Mouse (Mus musculus) C2C12 (cell line): ENCODE measurements around the gene Pnpla2. TPM values are rescaled to one million over a fixed set of nuclear protein-coding genes. Genes with fewer than 3 reads are reported as not detected.

Experiments used
- H3K27me3 ChIP-seq: one replicate; pipeline ENCODE4 v1.6.1; 2011; ENCODE audit not compliant: control insufficient read depth, insufficient read depth, insufficient read length
- H3K36me3 ChIP-seq: one replicate; pipeline ENCODE4 v1.6.1; 2011; ENCODE audit not compliant: control insufficient read depth, insufficient read depth
- H3K4me3 ChIP-seq: one replicate; pipeline ENCODE4 v1.5.1; 2011; ENCODE audit warnings: mild to moderate bottlenecking, control low read depth; ENCODE audit not compliant: poor library complexity, insufficient read depth, severe bottlenecking
- H3K79me2 ChIP-seq: one replicate; pipeline ENCODE4 v1.6.1; 2011; ENCODE audit not compliant: control insufficient read depth, insufficient read depth
- H3K79me3 ChIP-seq: one replicate; pipeline ENCODE4 v1.6.1; 2011; ENCODE audit warnings: low read depth, control low read depth
- H3ac ChIP-seq: one replicate; pipeline ENCODE3; 2011; ENCODE audit warnings: low read depth; ENCODE audit not compliant: control insufficient read depth, insufficient read length
- CEBPB ChIP-seq: IDR thresholded peaks from one replicate; pipeline ENCODE4 v1.6.1; 2011; ENCODE audit warnings: low read depth, mild to moderate bottlenecking, control low read depth, moderate library complexity
- CTCF ChIP-seq: IDR thresholded peaks from one replicate; pipeline ENCODE4 v1.5.1; 2011; ENCODE audit not compliant: control insufficient read depth, insufficient read depth, insufficient read length
- FOSL1 ChIP-seq: IDR thresholded peaks from one replicate; pipeline ENCODE4 v1.8.0; 2011; ENCODE audit warnings: mild to moderate bottlenecking, low read length; ENCODE audit not compliant: poor library complexity, insufficient read depth, severe bottlenecking
- MAX ChIP-seq: IDR thresholded peaks from one replicate; pipeline ENCODE4 v1.6.1; 2011; ENCODE audit warnings: mild to moderate bottlenecking, control low read depth
- MYOD1 ChIP-seq: IDR thresholded peaks from one replicate; pipeline ENCODE4 v1.6.1; 2011; ENCODE audit warnings: low read depth; ENCODE audit not compliant: control insufficient read depth, insufficient read length
- MYOG ChIP-seq: IDR thresholded peaks from one replicate; pipeline ENCODE4 v1.6.1; 2011; ENCODE audit not compliant: control insufficient read depth, insufficient read length; ENCODE audit errors: extremely low read depth
- USF1 ChIP-seq: IDR thresholded peaks from one replicate; pipeline ENCODE4 v1.6.1; 2011; ENCODE audit warnings: low read depth, mild to moderate bottlenecking, control low read depth, moderate library complexity
- polyA plus RNA-seq: library from polyadenylated mRNA; unstranded; fragments of >200 nt; fragmentation: generic; extraction: Trizol; gene quantifications from one replicate; pipeline ENCODE4 v1.2.1, GENCODE M21; 2012; ENCODE audit warnings: missing spikeins

Pnpla2 gene
- polyA plus RNA-seq, 1 experiment = 32.8 TPM

DNA sequence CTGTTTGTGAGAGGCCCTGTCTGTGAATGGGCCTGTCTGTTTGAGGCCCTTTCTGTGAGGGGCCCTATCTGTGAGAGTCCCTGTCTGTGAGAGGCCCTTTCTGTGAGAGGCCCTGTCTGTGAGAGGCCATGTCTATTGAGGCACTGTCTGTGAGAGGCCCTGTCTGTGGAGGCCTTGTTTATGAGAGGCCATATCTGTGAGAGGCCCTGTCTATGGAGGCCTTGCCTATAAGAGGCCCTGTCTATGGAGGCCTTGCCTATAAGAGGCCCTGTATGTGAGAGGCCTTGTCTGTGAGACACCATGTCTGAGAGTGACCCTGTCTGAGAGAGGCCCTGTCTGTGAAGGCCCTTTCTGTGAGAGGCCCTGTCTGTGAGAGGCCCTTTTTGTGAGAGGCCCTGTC, 53.2 kb downstream of the Pnpla2 start:
- no peak for TF ChIP-seq FOSL1
- TF ChIP-seq CTCF = no peak
- TF ChIP-seq MYOD1 = no peak
- TF ChIP-seq MYOG = no peak
- TF ChIP-seq USF1 = no peak
- no peak for TF ChIP-seq CEBPB
- no peaks in the 10 kb centered on the region for H3K79me3 ChIP-seq
- no peaks in the 10 kb centered on the region for H3K27me3 ChIP-seq
- H3ac ChIP-seq = no peak overlapping the region
- no peaks in the 10 kb centered on the region for H3K79me2 ChIP-seq
- H3K4me3 ChIP-seq = no peak overlapping the region
- no peaks in the 10 kb centered on the region for H3K36me3 ChIP-seq

DNA sequence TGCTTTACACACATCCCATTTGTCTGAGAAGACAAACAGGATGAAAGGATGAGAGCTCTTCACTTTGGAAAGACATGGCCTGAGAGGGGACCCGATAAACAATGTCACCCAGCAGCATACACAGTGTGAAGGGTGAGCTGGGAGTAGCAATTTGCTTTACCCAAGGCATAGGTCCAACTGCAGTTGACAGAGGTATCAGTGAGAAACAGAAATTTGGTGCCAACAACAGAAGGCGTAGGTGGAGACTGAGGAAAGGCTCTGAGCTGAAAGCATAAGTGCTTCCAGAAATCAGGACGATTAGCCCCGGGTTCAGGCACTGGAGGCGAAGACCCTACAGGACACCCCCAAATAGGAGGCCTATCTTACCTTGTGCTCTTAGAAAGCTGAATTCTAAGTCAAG, 55.2 kb downstream of the Pnpla2 start:
- Histone ChIP-seq H3ac (no peak overlapping the region), H3K4me3 (no peak overlapping the region), H3K27me3 (no peaks in the 10 kb centered on the region), H3K79me3 (no peaks in the 10 kb centered on the region), H3K36me3 (no peaks in the 10 kb centered on the region), H3K79me2 (no peaks in the 10 kb centered on the region)
- TF ChIP-seq FOSL1 (no peak), MYOD1 (no peak), CEBPB (no peak), MAX (no peak), CTCF (no peak), USF1 (no peak), MYOG (no peak)

Other genes starting within 250 kb of the Pnpla2 start
- 0.05 TPM for gene Lmntd2, start 241.1 kb upstream of the Pnpla2 start, polyA plus RNA-seq
- 25.2 TPM for gene Rassf7, start 239.3 kb upstream of the Pnpla2 start, polyA plus RNA-seq
- gene Phrf1, start 226.4 kb upstream of the Pnpla2 start, polyA plus RNA-seq = 60.2 TPM
- 0.35 TPM for gene Irf7, start 188.7 kb upstream of the Pnpla2 start, polyA plus RNA-seq
- gene Cdhr5, start 178.4 kb upstream of the Pnpla2 start, polyA plus RNA-seq = 0.04 TPM
- 16.1 TPM for gene Sct, start 176.1 kb upstream of the Pnpla2 start, polyA plus RNA-seq
- gene Drd4, start 163.2 kb upstream of the Pnpla2 start, polyA plus RNA-seq = 0.01 TPM
- 21.4 TPM for gene Deaf1, start 127.5 kb upstream of the Pnpla2 start, polyA plus RNA-seq
- gene Tmem80, start 127.5 kb upstream of the Pnpla2 start, polyA plus RNA-seq = 18.9 TPM
- 0.67 TPM for gene Eps8l2, start 116.3 kb upstream of the Pnpla2 start, polyA plus RNA-seq
- 252 TPM for gene Taldo1, start 63.0 kb upstream of the Pnpla2 start, polyA plus RNA-seq
- 14.9 TPM for gene Gatd1, start 41.1 kb upstream of the Pnpla2 start, polyA plus RNA-seq
- gene Cend1, start 25.7 kb upstream of the Pnpla2 start, polyA plus RNA-seq = 2.4 TPM
- 16.2 TPM for gene Slc25a22, start 17.3 kb upstream of the Pnpla2 start, polyA plus RNA-seq
- gene Pidd1, start 11.2 kb upstream of the Pnpla2 start, polyA plus RNA-seq = 9.5 TPM
- gene Rplp2, start 7.8 kb upstream of the Pnpla2 start, polyA plus RNA-seq = 4,785 TPM
- 4.5 TPM for gene Cracr2b, start 5.9 kb downstream of the Pnpla2 start, polyA plus RNA-seq
- gene Cd151, start 12.2 kb downstream of the Pnpla2 start, polyA plus RNA-seq = 334 TPM
- gene Polr2l, start 19.9 kb downstream of the Pnpla2 start, polyA plus RNA-seq = 124 TPM
- gene Tspan4, start 20.0 kb downstream of the Pnpla2 start, polyA plus RNA-seq = 278 TPM
- gene Chid1, start 84.7 kb downstream of the Pnpla2 start, polyA plus RNA-seq = 27.4 TPM
- gene Ap2a2, start 107.0 kb downstream of the Pnpla2 start, polyA plus RNA-seq = 92.7 TPM
- gene Muc6, start 200.1 kb downstream of the Pnpla2 start, polyA plus RNA-seq = 0.27 TPM
- 0.02 TPM for gene Muc2, start 235.1 kb downstream of the Pnpla2 start, polyA plus RNA-seq